Mouse (Mus musculus): ENCODE data around the gene Btg3.
A peak's percentile ranks its signal among the peaks of the same experiment; 100 is the strongest.

Gene Btg3

DNA sequence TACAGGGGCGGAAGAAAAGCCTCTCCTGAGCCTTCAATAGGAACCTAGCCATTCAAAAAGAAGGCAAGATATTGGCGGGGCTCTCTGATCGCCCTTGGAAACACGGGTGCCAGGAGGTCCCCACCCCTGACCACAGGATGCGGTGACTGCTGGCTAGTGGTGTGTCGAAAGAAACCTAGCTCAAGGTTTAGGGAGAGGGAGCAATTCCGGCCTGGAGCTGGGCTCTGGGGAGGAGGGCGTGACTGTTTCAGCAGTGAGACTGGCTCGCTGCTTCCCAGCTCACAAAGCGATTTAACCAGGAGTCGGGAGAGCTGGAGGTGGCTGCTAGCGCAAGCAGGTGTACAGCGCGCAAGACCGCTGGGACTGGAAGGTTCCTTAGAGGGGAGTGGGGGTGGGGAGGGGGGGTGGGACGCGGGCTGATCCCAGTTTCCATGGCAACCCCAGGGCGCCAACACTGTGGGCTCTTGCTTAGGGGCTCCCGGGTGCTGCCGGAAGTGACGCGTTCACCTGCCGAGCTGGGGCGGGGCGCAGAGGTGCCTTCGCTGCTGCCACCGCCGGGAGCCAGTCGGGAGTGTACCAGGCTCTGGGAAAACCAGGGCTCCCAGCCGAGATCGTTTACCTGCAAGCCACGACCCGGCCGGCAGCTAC is 75.7 kb downstream of the Btg3 start, which contains the start of gene Cxadr:
Gene Cxadr, plus strand, starts transcription at position 307 of the 648 bp plus-strand sequence.
- DNase-seq (ENCODE audit: low read depth, low spot score) = peak; percentile 66

DNA sequence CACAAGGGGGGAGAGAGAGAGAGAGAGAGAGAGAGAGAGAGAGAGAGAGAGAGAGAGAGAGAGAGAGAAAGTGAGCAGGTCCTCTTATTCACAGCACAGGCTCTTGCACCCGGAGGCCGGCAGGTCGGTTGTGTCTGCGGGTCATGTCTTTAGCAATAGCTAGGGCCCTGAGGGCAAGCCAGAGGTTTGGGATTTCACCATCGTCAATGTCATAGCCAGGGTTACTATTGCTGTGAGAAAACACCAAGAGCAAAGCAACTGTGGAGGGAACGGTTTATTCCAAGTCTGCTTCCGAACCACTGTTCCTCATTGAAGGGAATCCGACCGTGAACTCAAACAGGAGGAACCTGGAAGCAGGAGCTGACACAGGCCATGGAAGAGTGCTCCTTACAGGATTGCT is 80.9 kb downstream of the Btg3 start:
- no peak for DNase-seq (ENCODE audit: low read depth, low spot score)

DNA sequence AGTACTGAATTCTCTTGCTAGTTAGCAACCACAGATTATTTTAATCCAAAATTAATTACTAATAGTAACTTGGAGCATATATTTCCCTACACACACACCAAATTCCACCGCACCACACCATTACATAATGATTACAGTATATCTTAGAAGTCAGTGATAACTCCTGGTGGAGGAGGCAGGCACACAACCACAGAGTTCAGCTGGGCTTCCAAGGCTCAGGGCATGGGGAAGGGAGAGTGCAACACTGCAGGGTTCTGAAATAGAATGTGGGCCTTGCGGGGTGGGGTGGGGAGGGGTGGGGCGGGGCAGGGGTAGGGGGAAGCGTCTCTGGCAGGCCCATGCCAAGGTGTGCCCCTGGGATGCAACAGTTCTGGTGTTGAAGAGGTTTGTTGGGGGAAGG is 81.4 kb downstream of the Btg3 start:
- DNase-seq (ENCODE audit: low read depth, low spot score) = no peak

DNA sequence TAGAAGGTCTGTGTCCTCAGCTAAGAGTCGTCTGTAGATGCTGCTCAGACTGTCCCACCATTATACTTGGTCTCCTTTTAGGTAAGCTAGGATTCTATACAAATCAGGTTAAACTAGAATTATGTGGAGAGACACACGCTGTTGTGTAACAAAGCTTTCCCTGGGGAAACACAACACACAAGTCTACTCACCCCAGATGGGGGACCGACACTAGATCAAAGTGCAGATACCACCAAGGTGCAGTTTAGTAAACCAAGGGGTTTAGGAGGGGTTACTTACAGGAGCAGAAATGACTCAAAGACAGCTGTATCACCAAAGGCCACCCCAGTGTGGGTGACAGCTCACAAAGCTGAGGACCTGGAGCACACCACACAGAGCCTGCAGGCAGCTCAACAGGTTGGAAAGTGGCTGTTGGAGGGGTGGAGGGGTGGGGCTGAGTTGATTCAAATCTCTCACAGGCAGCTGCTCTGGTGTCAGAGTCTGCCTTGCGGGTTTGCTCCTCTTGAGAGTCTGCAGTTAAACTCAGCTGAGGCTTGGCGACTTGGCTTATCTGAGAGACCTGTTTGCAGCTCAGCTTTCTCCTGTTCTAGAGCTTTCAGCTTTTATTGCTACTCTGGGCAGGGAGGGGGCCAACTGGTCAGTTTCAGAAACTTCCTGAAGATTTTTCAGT is 82.3 kb downstream of the Btg3 start:
- no peak for DNase-seq (ENCODE audit: low read depth, low spot score)

- no peak for DNase-seq (ENCODE audit: low read depth, low spot score)
Measured at GRCm38 (mm10) chr16:78294051-78294450, 82.9 kb downstream of the Btg3 start.

- DNase-seq (ENCODE audit: low read depth, low spot score) = no peak
Measured at GRCm38 (mm10) chr16:78283231-78283630, 93.8 kb downstream of the Btg3 start.

Measured in retina, adult 2 months (tissue).